Mouse (Mus musculus) liver, embryonic 16.5 days (tissue): ENCODE measurements around the gene Sesn3. TPM values are rescaled to one million over a fixed set of nuclear protein-coding genes. Genes with fewer than 3 reads are reported as not detected.
A peak's percentile ranks its signal among the peaks of the same experiment; 100 is the strongest.
"Not testable (repeated sequence)": the region's sequence is repeated elsewhere in the genome, so short reads cannot be mapped to it uniquely, and the experiment has no call there.

Experiments used
- ATAC-seq: fragments of 200-750 bp; cut with Nextera tagmentation; 2 replicates; pipeline ENCODE4 v1.8.0; 2017; ENCODE audit warnings: low read depth, mild to moderate bottlenecking, moderate number of reproducible peaks, moderate library complexity
- H3K27ac ChIP-seq: fragments of 300-500 bp; sonication (generic); 2 replicates; pipeline ENCODE4 v1.5.1; 2014; ENCODE audit warnings: mild to moderate bottlenecking, low read length
- H3K27me3 ChIP-seq: fragments of 300-500 bp; sonication (generic); 2 replicates; pipeline ENCODE4 v1.6.1; 2014; ENCODE audit warnings: low read depth, low read length, mixed read lengths; ENCODE audit not compliant: control insufficient read depth, insufficient read depth
- H3K36me3 ChIP-seq: fragments of 300-500 bp; sonication (generic); 2 replicates; pipeline ENCODE4 v1.6.1; 2014; ENCODE audit warnings: mild to moderate bottlenecking; ENCODE audit not compliant: control insufficient read depth, insufficient read depth
- H3K4me1 ChIP-seq: fragments of 300-500 bp; sonication (generic); 2 replicates; pipeline ENCODE4 v1.6.1; 2014; ENCODE audit warnings: low read depth, low read length, mixed read lengths; ENCODE audit not compliant: control insufficient read depth
- H3K4me2 ChIP-seq: fragments of 300-500 bp; sonication (generic); 2 replicates; pipeline ENCODE4 v1.6.1; 2014; ENCODE audit warnings: low read depth, low read length, mixed read lengths
- H3K4me3 ChIP-seq: fragments of 300-500 bp; sonication (generic); 2 replicates; pipeline ENCODE4 v1.5.1; 2014; ENCODE audit warnings: low read depth, mild to moderate bottlenecking, low read length
- H3K9ac ChIP-seq: fragments of 300-500 bp; sonication (generic); 2 replicates; pipeline ENCODE4 v1.6.1; 2014; ENCODE audit warnings: low read depth, low read length
- H3K9me3 ChIP-seq: fragments of 300-500 bp; sonication (generic); replicated peaks from 2 replicates; pipeline ENCODE4 v1.6.1; 2016; ENCODE audit warnings: low read length; ENCODE audit not compliant: control insufficient read depth
- WGBS: fragments of 180-500 bp; shearing (Covaris S2); extraction: QIAGEN DNeasy Blood & Tissue Kit; methylation state at CpG from one replicate; pipeline ENCODE4 v1.1.7; 2014; ENCODE audit not compliant: insufficient replicate concordance; 5-methylcytosine and 5-hydroxymethylcytosine counted together
- polyA plus RNA-seq: library from polyadenylated mRNA; unstranded; fragments of >200 nt; fragmentation: Nextera tagmentation; extraction: Ambion mirVana; gene quantifications from 2 replicates; pipeline ENCODE4 v1.2.1, GENCODE M21; 2015

Gene Sesn3
- polyA plus RNA-seq = 1.5 and 1.8 TPM in 2 replicates

DNA sequence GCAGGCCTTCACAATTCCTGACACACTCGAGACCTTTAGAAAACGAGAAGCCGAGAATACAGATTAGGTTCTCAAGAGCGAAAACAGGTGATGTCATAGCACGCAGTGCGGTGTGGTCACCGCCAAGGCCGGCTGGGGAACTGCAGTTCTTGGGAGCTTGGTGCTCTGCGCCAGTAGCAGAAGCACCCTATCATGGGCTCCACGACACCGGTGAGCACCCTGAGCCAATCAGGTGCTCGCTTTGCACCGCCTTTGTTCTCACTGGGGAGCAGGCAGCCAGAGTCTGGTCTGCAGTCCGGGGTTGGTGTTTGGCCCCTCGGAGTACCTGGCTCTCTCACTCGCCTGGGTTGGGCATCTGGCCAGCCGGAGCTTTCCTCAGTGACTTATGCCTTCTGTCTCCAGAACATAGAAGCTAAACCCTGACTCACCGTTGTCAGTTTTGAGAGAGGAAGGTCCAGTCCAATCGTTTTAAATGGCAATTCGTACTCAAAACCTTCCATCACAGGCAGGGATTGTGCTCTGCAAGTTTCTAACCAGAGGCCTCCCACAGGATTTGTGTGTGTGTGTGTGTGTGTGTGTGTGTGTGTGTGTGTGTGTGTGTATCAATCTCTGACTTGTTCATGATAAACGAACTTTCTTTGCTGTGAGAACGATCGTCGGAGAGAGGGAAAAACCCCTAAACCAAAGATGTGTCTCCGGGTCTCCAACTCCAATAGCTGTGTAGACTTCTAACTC lies at the start of gene Sesn3:
TSS of gene Sesn3 (plus strand) at position 82 of the 735 bp plus-strand sequence.
- Histone ChIP-seq H3K36me3 (no peaks in the 10 kb centered on the region), H3K9me3 (no peaks in the 10 kb centered on the region), H3K4me3 (peak within 1 kb of the TSS; percentile 70), H3K4me1 (peaks cover 10% of the 10 kb centered on the region), H3K27ac (peak within 1 kb of the TSS; percentile 77), H3K9ac (peak within 1 kb of the TSS; percentile 43), H3K27me3 (peaks cover 15% of the 10 kb centered on the region), H3K4me2 (peak within 1 kb of the TSS; percentile 88)
- peak; percentile 15 for ATAC-seq
- WGBS = 3% methylated on average over 25 of the region's 25 CpGs

DNA sequence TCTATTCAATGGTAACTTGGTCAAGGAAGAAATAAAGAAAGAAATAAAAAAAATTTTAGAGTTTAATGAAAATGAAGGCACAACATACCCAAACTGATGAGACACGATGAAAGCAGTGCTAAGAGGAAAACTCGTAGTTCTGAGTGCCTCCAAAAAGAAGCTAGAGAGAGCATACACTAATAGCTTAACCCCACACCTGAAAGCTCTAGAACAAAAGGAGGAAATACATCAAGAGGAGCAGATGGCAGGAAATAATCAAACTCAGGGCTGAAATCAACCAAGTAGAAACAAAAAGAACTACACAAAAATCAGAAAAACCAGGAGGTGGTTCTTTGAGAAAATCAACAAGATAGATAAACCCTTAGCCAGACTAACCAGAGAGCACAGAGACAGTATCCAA lies 47.8 kb upstream of the Sesn3 start:
- not testable (repeated sequence) for H3K4me1 ChIP-seq, H3K9ac ChIP-seq, H3K27me3 ChIP-seq, H3K4me3 ChIP-seq, H3K4me2 ChIP-seq, H3K36me3 ChIP-seq, ATAC-seq, H3K9me3 ChIP-seq, H3K27ac ChIP-seq
- WGBS = 57% methylated on average over 2 of the region's 2 CpGs

DNA sequence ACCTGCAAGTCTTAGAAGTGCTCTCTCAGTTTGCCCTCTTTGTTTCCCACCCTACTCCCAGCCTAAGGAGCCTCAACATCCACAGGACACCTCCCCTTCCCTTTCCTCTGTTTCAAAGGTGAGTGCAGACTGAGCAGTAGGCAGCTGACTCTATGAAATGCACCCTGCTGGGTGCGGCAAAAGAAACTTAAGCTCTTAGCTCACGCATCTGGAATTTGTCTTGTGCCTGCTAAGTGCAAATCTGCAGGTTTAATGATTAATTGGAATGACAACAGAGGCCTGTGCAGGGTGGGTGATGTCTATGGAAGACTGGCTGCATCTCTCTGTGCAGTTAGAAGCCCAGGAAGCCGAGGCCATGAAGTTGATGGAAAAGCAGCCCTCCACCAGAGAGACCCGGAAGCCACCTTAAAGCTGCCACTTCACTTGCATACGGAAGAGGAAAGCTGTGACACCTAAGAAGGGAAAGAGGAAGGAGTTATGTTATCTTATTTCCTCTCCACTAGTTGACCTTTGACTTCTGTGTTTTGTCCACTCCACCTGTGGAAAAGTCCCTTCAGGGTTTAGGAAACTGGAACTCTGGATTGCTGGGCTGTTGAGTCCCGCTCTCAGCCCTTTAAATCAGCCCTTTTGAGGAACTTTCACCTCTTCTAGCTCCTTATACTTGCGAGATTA lies 41.0 kb upstream of the Sesn3 start:
- Histone ChIP-seq H3K27me3 (no peaks in the 10 kb centered on the region), H3K4me2 (no peak overlapping the region), H3K36me3 (no peaks in the 10 kb centered on the region), H3K9ac (no peak overlapping the region), H3K4me1 (no peaks in the 10 kb centered on the region; the same call in 1 of the 2 replicates), H3K27ac (0 out of 2 replicates have a peak overlapping the region, but pooled peaks have one; percentile 34), H3K4me3 (no peak overlapping the region), H3K9me3 (no peaks in the 10 kb centered on the region)
- ATAC-seq = peak; percentile 83
- WGBS = 34% methylated on average over 7 of the region's 7 CpGs

DNA sequence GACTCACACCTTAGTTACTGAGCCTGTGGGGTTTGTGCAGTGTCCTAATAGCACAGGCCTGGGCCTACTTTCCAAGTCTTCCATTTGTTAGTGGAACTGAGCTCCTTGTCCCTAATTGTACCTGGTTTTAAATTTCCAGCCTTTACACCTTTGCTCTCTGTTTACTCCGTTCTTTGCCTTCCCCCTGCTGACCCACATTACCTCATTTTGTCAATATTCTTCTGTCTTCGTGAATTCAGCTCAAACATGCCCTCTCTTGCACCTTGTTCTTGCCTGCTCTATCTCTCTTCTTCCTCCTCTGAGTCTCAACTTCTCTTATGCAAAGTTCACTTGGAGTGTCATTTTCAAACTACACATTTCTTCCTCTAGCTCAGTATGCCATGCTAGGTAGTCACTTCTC lies 39.6 kb upstream of the Sesn3 start:
- Histone ChIP-seq H3K4me3 (no peak overlapping the region), H3K27ac (peak overlapping the region; percentile 30; the same call in 1 of the 2 replicates), H3K4me2 (no peak overlapping the region), H3K9ac (no peak overlapping the region), H3K4me1 (no peaks in the 10 kb centered on the region; the same call in 1 of the 2 replicates), H3K27me3 (no peaks in the 10 kb centered on the region), H3K9me3 (no peaks in the 10 kb centered on the region), H3K36me3 (no peaks in the 10 kb centered on the region)
- WGBS = 54% methylated on average over 2 of the region's 2 CpGs
- ATAC-seq = no peak

DNA sequence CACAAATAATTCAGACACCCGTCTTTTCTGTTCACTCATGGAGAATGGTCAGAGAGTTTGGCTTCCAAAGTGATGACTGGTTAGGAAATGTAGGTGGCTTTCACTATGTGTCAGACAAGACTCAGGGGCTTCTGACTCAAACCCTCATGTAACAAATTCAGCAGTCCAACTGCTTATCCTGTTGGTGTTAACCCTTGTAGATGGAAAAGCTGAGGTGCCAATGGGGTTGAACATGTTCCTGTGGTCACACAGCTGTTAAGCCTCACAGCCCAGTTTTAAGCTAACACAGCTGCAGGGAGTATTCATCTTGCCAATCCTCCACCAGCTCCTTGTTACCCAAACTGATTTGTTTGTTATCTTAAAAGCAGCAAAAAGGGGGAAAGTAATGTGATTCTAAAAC lies 33.9 kb upstream of the Sesn3 start:
- ATAC-seq, H3K4me1 ChIP-seq, H3K27me3 ChIP-seq, H3K27ac ChIP-seq, H3K9ac ChIP-seq, H3K4me3 ChIP-seq, H3K4me2 ChIP-seq, H3K36me3 ChIP-seq, H3K9me3 ChIP-seq: not testable (repeated sequence)
- WGBS = 27% methylated on average over 1 of the region's 1 CpGs

DNA sequence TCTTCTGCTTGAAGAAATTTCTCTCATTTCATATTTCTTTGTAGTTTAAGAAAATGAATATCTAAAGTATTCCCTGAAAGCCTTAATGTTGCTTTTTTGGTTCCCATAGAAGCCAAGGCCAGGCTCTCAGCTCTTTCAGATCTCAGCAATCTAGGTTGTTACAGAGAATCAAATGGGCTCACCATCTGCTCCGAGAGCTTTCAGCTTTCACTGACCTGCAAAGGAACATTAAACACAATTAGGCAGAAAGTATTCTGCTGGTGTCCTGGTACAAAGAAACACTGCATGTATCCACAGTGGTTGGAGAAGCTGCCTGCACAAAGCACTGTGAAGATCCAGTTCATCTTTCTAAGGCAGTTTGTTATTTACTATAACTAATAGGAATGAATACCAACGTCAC lies 32.6 kb upstream of the Sesn3 start:
- H3K4me2 ChIP-seq = no peak overlapping the region
- 60% methylated on average over 2 of the region's 2 CpGs for WGBS
- no peaks in the 10 kb centered on the region for H3K27me3 ChIP-seq
- no peaks in the 10 kb centered on the region for H3K36me3 ChIP-seq
- H3K9me3 ChIP-seq = no peaks in the 10 kb centered on the region
- H3K4me1 ChIP-seq = no peaks in the 10 kb centered on the region; the same call in 1 of the 2 replicates
- ATAC-seq = no peak
- H3K27ac ChIP-seq = no peak overlapping the region
- no peak overlapping the region for H3K4me3 ChIP-seq
- H3K9ac ChIP-seq = no peak overlapping the region

DNA sequence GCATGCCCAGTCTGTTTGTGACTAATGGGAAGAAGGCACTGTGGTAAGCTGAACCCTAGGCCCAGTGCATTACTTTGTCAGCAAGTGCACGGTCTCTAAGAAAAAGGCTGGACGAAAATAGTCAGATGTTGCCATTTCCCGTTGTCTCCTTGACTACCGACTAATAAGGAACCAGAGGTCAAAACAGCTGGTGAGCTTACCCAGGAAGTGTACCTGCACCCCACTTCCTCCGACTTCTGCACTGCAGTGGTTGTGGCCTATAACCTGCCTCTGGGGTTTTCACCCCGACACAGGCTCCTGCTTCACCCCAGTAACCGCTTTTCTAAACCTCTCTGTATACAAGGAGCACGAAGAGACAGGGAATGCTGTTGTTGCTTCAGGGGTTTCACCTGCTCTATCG lies 30.3 kb upstream of the Sesn3 start:
- ATAC-seq = peak; percentile 19; the same call in 1 of the 2 replicates
- H3K4me2 ChIP-seq = no peak overlapping the region
- 27% methylated on average over 9 of the region's 9 CpGs for WGBS
- H3K4me1 ChIP-seq = no peaks in the 10 kb centered on the region
- no peaks in the 10 kb centered on the region for H3K27me3 ChIP-seq
- H3K9me3 ChIP-seq = no peaks in the 10 kb centered on the region
- H3K27ac ChIP-seq = no peak overlapping the region
- H3K36me3 ChIP-seq = no peaks in the 10 kb centered on the region
- no peak overlapping the region for H3K9ac ChIP-seq
- no peak overlapping the region for H3K4me3 ChIP-seq

DNA sequence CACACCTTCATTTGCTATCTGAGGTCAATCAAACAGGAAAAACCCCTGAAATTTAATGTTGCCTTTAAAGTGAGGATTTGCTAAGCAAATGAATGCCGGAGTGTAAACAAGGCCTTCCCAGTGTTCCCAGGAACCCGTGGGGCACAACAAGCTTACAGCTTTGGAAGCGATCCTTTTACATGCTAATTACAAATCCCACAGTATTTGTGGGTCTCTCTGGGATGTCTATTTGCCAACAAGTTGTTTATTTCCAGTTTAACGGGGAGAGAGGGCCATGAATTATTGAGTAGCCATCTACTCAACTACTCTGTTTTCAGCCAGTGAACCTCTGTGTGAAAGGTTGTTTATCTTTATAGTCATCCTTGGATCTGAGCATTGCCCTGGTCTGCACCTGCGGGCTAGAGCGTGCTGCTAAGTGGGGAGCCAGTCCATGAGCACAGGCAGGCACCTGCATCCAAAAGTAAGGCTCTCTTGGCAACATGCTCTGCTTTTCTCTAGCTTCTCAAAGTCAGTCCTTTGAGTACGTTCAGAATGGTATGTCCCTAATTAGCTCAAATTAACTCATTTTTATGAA lies 29.8 kb upstream of the Sesn3 start:
- 45% methylated on average over 7 of the region's 7 CpGs for WGBS
- Histone ChIP-seq H3K4me3 (no peak overlapping the region), H3K4me1 (no peaks in the 10 kb centered on the region), H3K9me3 (no peaks in the 10 kb centered on the region), H3K27me3 (no peaks in the 10 kb centered on the region), H3K4me2 (no peak overlapping the region), H3K36me3 (no peaks in the 10 kb centered on the region), H3K9ac (no peak overlapping the region), H3K27ac (no peak overlapping the region)
- no peak for ATAC-seq
